Mouse (Mus musculus) spleen, adult 2 months (tissue): ENCODE results near the gene Jmjd6. TPM values are rescaled to one million over a fixed set of nuclear protein-coding genes. Genes with fewer than 3 reads are reported as not detected.

ENCODE experiments used
- DNase-seq, 2 experiments: peaks; one replicate each; pipeline versions ENCODE4 v3.0.0 to v3.0.0-alpha.2; 2012 to 2021; ENCODE audit warnings: low spot score in 2 of 2, low read depth in 1 of 2
- H3K27ac ChIP-seq: fragments of 200-500 bp; 2 replicates; pipeline ENCODE4 v1.5.1; 2012; ENCODE audit warnings: low read length, inconsistent platforms; ENCODE audit not compliant: insufficient read depth
- H3K27me3 ChIP-seq: fragments of 200-500 bp; 2 replicates; pipeline ENCODE4 v1.6.1; 2012; ENCODE audit warnings: mild to moderate bottlenecking, moderate library complexity, low read length, inconsistent platforms; ENCODE audit not compliant: control insufficient read depth, insufficient read depth
- H3K36me3 ChIP-seq: fragments of 200-500 bp; 2 replicates; pipeline ENCODE4 v1.6.1; 2012; ENCODE audit warnings: mild to moderate bottlenecking, low read length, inconsistent platforms; ENCODE audit not compliant: control insufficient read depth, insufficient read depth
- H3K4me1 ChIP-seq: fragments of 200-500 bp; 2 replicates; pipeline ENCODE4 v1.6.1; 2011; ENCODE audit warnings: inconsistent platforms; ENCODE audit not compliant: control insufficient read depth, insufficient read depth, insufficient read length
- H3K4me3 ChIP-seq: fragments of 200-500 bp; 2 replicates; pipeline ENCODE4 v1.5.1; 2011; ENCODE audit warnings: mild to moderate bottlenecking, inconsistent platforms; ENCODE audit not compliant: insufficient read depth, insufficient read length; ENCODE audit errors: extremely low read depth
- CTCF ChIP-seq: fragments of 200-500 bp; IDR thresholded peaks from 2 replicates; pipeline ENCODE4 v1.5.1; 2011; ENCODE audit warnings: mild to moderate bottlenecking, inconsistent platforms; ENCODE audit not compliant: insufficient read depth, insufficient read length, insufficient replicate concordance; ENCODE audit errors: extremely low read depth
- POLR2A ChIP-seq: fragments of 200-500 bp; IDR thresholded peaks from 2 replicates; pipeline ENCODE4 v1.6.1; 2011; ENCODE audit warnings: low read depth, low read length, inconsistent platforms
- WGBS: fragments of 180-500 bp; shearing (Covaris S2); methylation state at CpG from one replicate; pipeline ENCODE4 v1.1.7; 2018; 5-methylcytosine and 5-hydroxymethylcytosine counted together
- polyA plus RNA-seq: library from polyadenylated mRNA; depleted of rRNA; stranded (reverse); fragments of >200 nt; gene quantifications from 2 replicates; pipeline ENCODE4 v1.2.3, GENCODE M21; 2012

Jmjd6 gene
- polyA plus RNA-seq, 1 experiment = 21.7 TPM

- 91% methylated on average over 13 of the region's 13 CpGs for WGBS
- 0 out of 2 replicates have a peak, but pooled peaks cover 4% of the 10 kb centered on the region for H3K4me1 ChIP-seq
- H3K36me3 ChIP-seq = no peaks in the 10 kb centered on the region
- H3K4me3 ChIP-seq = no peak overlapping the region
- no peak for DNase-seq
- no peaks in the 10 kb centered on the region; the same call in 1 of the 2 replicates for H3K27me3 ChIP-seq
- TF ChIP-seq POLR2A (no peak), CTCF (no peak)
- no peak overlapping the region; the same call in 1 of the 2 replicates for H3K27ac ChIP-seq
These were observed 29.6 kb downstream of the Jmjd6 start for GRCm38 (mm10) chr11:116813610-116814009.

DNA sequence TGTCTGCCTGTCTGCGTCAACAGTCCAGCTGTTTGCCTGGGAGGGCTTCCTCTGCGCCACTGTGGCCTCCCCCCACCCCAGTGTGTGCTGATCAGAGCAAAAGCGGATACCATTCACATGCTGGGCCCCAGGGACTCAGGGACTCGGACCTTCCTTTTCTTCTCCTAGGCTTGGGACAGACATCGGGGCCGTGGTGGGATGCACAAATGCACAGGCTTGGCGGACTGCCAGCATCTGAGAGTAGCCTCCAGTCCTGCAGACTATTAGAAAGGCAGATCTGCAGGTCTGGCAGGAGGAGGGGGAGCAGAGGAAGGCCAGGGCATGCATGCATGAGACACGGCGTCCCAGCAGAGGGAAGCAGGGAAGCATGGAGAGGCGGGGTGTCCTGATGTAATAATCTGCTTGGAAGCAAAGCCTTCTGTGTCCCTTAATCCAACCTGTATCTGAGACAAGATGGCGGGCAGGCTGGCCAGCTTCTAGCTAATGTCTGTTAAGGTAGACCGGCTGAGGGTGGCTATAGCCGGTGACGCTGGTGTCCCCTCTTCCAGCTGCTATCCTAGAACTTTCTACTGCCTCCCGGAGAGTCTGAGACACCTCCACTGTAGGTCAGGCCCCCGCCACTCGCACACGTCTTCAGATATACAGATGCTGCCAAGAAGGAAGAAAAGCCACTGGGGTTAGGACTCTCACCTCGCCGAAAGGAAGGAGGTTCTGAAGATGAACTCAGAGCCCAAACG is 30.3 kb downstream of the Jmjd6 start:
- DNase-seq = no peak
- H3K27me3 ChIP-seq = no peaks in the 10 kb centered on the region; the same call in 1 of the 2 replicates
- H3K4me1 ChIP-seq = 0 out of 2 replicates have a peak, but pooled peaks cover 4% of the 10 kb centered on the region
- no peak overlapping the region for H3K4me3 ChIP-seq
- H3K27ac ChIP-seq = no peak overlapping the region
- 88% methylated on average over 21 of the region's 21 CpGs for WGBS
- H3K36me3 ChIP-seq = no peaks in the 10 kb centered on the region
- TF ChIP-seq POLR2A = no peak
- TF ChIP-seq CTCF = no peak

- DNase-seq = no peak
- Histone ChIP-seq H3K4me1 (0 out of 2 replicates have a peak, but pooled peaks cover 4% of the 10 kb centered on the region), H3K4me3 (peak overlapping the region; percentile 47; the same call in 1 of the 2 replicates), H3K27ac (no peak overlapping the region), H3K36me3 (no peaks in the 10 kb centered on the region), H3K27me3 (no peaks in the 10 kb centered on the region; the same call in 1 of the 2 replicates)
- WGBS = 13% methylated on average over 29 of the region's 32 CpGs
- TF ChIP-seq POLR2A (no peak), CTCF (no peak)
These were observed 32.0 kb downstream of the Jmjd6 start for GRCm38 (mm10) chr11:116810983-116811901.

DNA sequence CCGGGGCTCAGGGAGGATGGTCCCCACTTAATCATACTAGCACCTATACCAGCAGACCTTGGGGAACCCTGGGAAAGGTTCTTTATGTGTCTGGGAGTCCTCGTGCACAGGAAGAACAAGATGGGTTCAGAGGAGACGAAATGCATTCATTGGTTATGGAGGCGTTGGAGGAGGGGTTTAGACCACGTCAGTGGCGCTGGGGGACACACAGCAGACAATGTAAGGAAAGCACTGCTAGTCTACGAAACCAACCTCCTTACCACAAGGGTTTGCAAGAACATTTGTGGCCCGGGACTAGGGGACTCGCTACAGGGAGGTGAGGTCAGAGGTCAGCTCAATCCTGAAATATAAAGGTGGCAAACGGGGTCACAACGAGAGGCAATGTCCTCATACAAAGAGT is 32.7 kb downstream of the Jmjd6 start:
- Histone ChIP-seq H3K27ac (no peak overlapping the region), H3K27me3 (no peaks in the 10 kb centered on the region; the same call in 1 of the 2 replicates), H3K36me3 (no peaks in the 10 kb centered on the region), H3K4me3 (no peak overlapping the region), H3K4me1 (0 out of 2 replicates have a peak, but pooled peaks cover 4% of the 10 kb centered on the region)
- WGBS = 83% methylated on average over 11 of the region's 11 CpGs
- TF ChIP-seq CTCF (no peak), POLR2A (no peak)
- no peak for DNase-seq

DNA sequence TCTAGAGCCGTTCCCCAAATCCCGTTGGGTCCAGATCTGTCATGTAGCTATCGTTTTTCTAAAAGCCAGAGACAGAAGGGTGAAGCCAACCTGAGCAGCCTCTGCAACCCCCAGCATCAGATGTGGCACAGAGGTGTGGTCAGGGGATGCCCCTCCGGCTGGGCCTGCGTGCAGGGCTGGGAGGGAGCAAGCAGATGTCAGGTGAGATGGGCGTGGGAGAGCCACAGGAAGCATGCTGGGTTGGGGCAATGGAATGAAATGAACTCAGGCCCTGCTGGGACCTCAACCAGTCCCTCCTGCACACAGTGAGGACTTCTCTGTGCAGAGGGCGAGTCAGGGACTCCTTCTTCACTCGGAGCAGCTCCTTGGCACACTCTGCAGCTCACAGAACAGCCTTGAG is 33.7 kb downstream of the Jmjd6 start:
- H3K27me3 ChIP-seq = no peaks in the 10 kb centered on the region; the same call in 1 of the 2 replicates
- H3K36me3 ChIP-seq = no peaks in the 10 kb centered on the region
- 78% methylated on average over 8 of the region's 8 CpGs for WGBS
- H3K4me3 ChIP-seq = no peak overlapping the region
- H3K4me1 ChIP-seq = 0 out of 2 replicates have a peak, but pooled peaks cover 4% of the 10 kb centered on the region
- TF ChIP-seq POLR2A (no peak), CTCF (no peak)
- DNase-seq = no peak
- H3K27ac ChIP-seq = no peak overlapping the region

GRCm38 (mm10) chr11:116808811-116809395 is 34.3 kb downstream of the Jmjd6 start:
- Histone ChIP-seq H3K4me1 (0 out of 2 replicates have a peak, but pooled peaks cover 4% of the 10 kb centered on the region), H3K27ac (no peak overlapping the region), H3K36me3 (no peaks in the 10 kb centered on the region), H3K27me3 (no peaks in the 10 kb centered on the region; the same call in 1 of the 2 replicates), H3K4me3 (no peak overlapping the region)
- TF ChIP-seq CTCF (no peak), POLR2A (no peak)
- WGBS = 89% methylated on average over 11 of the region's 11 CpGs
- no peak for DNase-seq
